Mouse (Mus musculus) liver, postnatal 0 days (tissue): Measurements from ENCODE around the gene Podnl1.

Source experiments
- CTCF ChIP-seq: sonication (generic); IDR thresholded peaks from 2 replicates; pipeline ENCODE4 v1.5.1; 2016; ENCODE audit warnings: antibody characterized with exemption, low read depth
- EP300 ChIP-seq: IDR thresholded peaks from 2 replicates; pipeline ENCODE4 v1.6.1; 2016; ENCODE audit warnings: antibody characterized with exemption, low read depth, mild to moderate bottlenecking

DNA sequence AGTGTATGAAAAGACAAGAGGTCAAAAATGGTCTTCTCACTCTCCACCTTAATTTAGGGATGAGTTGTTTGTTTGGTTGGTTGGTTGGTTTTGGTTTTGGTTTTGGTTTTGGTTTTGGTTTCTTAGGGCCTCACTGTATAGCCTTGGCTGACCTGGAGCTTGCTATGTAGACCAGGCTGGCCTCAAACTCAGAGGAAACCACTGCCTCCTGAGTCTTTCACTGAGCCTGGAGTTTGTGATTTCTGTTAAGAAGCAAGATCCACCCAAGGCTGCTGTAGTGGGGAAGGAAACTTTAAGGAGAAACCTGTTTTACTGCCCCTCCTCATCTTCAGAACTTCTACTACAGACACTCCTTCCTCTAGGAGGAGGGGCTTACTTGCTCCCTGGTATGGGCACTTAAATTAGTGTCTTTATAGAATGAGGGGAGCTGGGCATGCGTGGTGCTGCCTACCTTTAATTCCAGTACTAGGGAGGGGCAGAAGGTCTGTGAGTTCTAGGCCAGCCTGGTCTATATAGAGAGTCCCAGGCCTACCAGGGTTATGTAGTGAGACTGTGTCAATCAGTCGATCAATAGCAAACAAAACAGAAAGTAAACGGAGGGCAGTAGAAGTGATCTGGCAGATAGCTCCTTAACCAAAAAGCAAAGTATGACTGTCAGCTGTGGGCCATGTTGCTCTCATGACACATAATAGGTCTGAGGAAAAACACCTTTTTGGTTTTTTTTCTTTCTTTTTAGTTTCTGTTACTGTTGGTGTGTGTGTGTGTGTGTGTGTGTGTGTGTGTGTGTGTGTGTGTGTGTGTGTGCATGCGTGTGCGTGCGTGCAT, 19.4 kb upstream of the Podnl1 start:
- TF ChIP-seq CTCF (no peak), EP300 (no peak)
